Mouse (Mus musculus) spleen, adult 2 months (tissue): ENCODE results near the gene Fam3c.

Source experiments
- CTCF ChIP-seq: fragments of 200-500 bp; IDR thresholded peaks from 2 replicates; pipeline ENCODE4 v1.5.1; 2011; ENCODE audit warnings: mild to moderate bottlenecking, inconsistent platforms; ENCODE audit not compliant: insufficient read depth, insufficient read length, insufficient replicate concordance; ENCODE audit errors: extremely low read depth
- POLR2A ChIP-seq: fragments of 200-500 bp; IDR thresholded peaks from 2 replicates; pipeline ENCODE4 v1.6.1; 2011; ENCODE audit warnings: low read depth, low read length, inconsistent platforms

DNA sequence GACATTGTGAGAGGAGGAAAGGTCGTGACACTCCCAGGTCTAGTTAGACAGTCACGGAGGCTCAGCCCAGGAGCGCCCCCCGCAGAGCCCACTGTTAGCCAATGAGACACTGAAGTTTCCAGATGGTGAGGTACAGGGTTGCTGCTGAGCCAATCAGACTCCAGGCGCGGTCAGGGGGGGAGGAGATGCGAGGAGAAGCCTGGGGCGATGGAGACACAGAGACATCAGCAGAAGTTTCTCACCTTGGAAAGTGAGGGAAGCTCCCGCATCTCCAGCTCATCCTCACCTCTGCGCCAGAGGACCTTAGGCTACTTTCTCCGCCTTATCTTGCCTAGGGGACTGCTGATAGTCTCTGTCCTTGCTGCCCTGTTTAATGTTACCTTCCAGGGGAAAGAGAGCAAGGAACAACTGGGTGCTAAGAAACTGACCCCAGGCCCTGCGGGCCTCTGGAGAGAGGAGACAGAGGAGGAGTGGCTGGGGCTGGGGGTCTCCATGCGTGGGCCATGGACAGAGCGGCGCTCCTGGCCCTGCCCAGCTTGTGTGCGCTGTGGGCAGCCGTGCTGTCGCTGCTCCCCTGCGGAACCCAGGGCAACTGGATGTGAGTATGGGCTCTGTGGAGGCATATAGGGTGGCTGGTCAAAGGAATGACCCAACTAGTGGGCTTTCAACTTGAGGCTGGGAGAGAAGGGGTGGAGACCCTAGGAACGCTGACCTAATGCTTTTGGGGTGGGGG is 67.9 kb downstream of the Fam3c start, which contains the start of gene Wnt16:
- TF ChIP-seq POLR2A, result no peak
- no peak for TF ChIP-seq CTCF
